Mouse (Mus musculus) heart, adult 2 months (tissue): Measurements from ENCODE around the gene Srp68.

ENCODE experiments used
- CTCF ChIP-seq: fragments of 200-600 bp; IDR thresholded peaks from 2 replicates; pipeline ENCODE4 v1.8.1; 2022; ENCODE audit warnings: antibody characterized with exemption, mild to moderate bottlenecking, moderate library complexity
- EP300 ChIP-seq: fragments of 200-500 bp; IDR thresholded peaks from 2 replicates; pipeline ENCODE4 v1.6.1; 2011; ENCODE audit warnings: low read depth, low read length, control low read depth; ENCODE audit not compliant: insufficient read depth
- POLR2A ChIP-seq: fragments of 200-500 bp; IDR thresholded peaks from 2 replicates; pipeline ENCODE4 v1.6.1; 2011; ENCODE audit warnings: mild to moderate bottlenecking, low read depth, low read length, control low read depth; ENCODE audit not compliant: insufficient read depth

GRCm38 (mm10) chr11:116241744-116242235, 32.2 kb downstream of the Srp68 start:
- TF ChIP-seq CTCF (no peak), POLR2A (no peak), EP300 (no peak)
